Mouse (Mus musculus) stomach, embryonic 15.5 days (tissue): Measurements from ENCODE around the gene Wars. TPM values are rescaled to one million over a fixed set of nuclear protein-coding genes. Genes with fewer than 3 reads are reported as not detected.

Source experiments
- ATAC-seq: fragments of 200-750 bp; cut with Nextera tagmentation; 2 replicates; pipeline ENCODE4 v1.8.0; 2017; ENCODE audit warnings: low read depth, moderate number of reproducible peaks, moderate TSS enrichment; ENCODE audit not compliant: insufficient read depth, low FRiP score
- H3K27ac ChIP-seq: fragments of 300-500 bp; sonication (generic); 2 replicates; pipeline ENCODE4 v1.5.1; 2015; ENCODE audit warnings: mild to moderate bottlenecking, inconsistent platforms
- H3K27me3 ChIP-seq: fragments of 300-500 bp; sonication (generic); replicated peaks from 2 replicates; pipeline ENCODE4 v1.6.1; 2015; ENCODE audit warnings: inconsistent platforms
- H3K36me3 ChIP-seq: fragments of 300-500 bp; sonication (generic); 2 replicates; pipeline ENCODE4 v1.6.1; 2015; ENCODE audit warnings: inconsistent platforms
- H3K4me1 ChIP-seq: fragments of 300-500 bp; sonication (generic); 2 replicates; pipeline ENCODE4 v1.6.1; 2015; ENCODE audit warnings: inconsistent platforms
- H3K4me2 ChIP-seq: fragments of 300-500 bp; sonication (generic); 2 replicates; pipeline ENCODE4 v1.6.1; 2015; ENCODE audit warnings: mild to moderate bottlenecking, inconsistent platforms
- H3K4me3 ChIP-seq: fragments of 300-500 bp; sonication (generic); replicated peaks from 2 replicates; pipeline ENCODE4 v1.5.1; 2015; ENCODE audit warnings: inconsistent platforms
- H3K9ac ChIP-seq: fragments of 300-500 bp; sonication (generic); 2 replicates; pipeline ENCODE4 v1.6.1; 2015; ENCODE audit warnings: inconsistent platforms
- H3K9me3 ChIP-seq: fragments of 300-500 bp; sonication (generic); 2 replicates; pipeline ENCODE4 v1.6.1; 2016; ENCODE audit warnings: inconsistent platforms
- WGBS: fragments of 180-500 bp; shearing (Covaris S2); methylation state at CpG from one replicate; pipeline ENCODE4 v1.1.7; 2015; 5-methylcytosine and 5-hydroxymethylcytosine counted together
- polyA plus RNA-seq: library from polyadenylated mRNA; unstranded; fragments of >200 nt; fragmentation: Nextera tagmentation; extraction: Ambion mirVana; gene quantifications from 2 replicates; pipeline ENCODE4 v1.2.1, GENCODE M21; 2015

Wars gene
- polyA plus RNA-seq, 1 experiment from 2014 or later, result 91.1 TPM

GRCm38 (mm10) chr12:108928249-108928648, 34.3 kb upstream of the Wars start:
- Histone ChIP-seq H3K4me1 (no peaks in the 10 kb centered on the region), H3K9me3 (no peaks in the 10 kb centered on the region), H3K4me3 (no peak overlapping the region), H3K27ac (no peak overlapping the region), H3K9ac (no peak overlapping the region), H3K4me2 (no peak overlapping the region), H3K27me3 (no peaks in the 10 kb centered on the region), H3K36me3 (no peaks in the 10 kb centered on the region)
- 79% methylated on average over 2 of the region's 2 CpGs for WGBS
- no peak for ATAC-seq

GRCm38 (mm10) chr12:108926606-108927111, 32.7 kb upstream of the Wars start:
- Histone ChIP-seq H3K4me2 (no peak overlapping the region), H3K9me3 (no peaks in the 10 kb centered on the region), H3K27me3 (no peaks in the 10 kb centered on the region), H3K36me3 (no peaks in the 10 kb centered on the region), H3K4me3 (no peak overlapping the region), H3K4me1 (no peaks in the 10 kb centered on the region), H3K27ac (no peak overlapping the region), H3K9ac (no peak overlapping the region)
- ATAC-seq, result no peak
- WGBS, result 53% methylated on average over 8 of the region's 11 CpGs

- H3K27ac ChIP-seq, result no peak overlapping the region
- no peak overlapping the region for H3K4me3 ChIP-seq
- no peaks in the 10 kb centered on the region for H3K9me3 ChIP-seq
- no peak overlapping the region for H3K9ac ChIP-seq
- no peaks in the 10 kb centered on the region for H3K27me3 ChIP-seq
- 65% methylated on average over 4 of the region's 4 CpGs for WGBS
- 0 out of 2 replicates have a peak, but pooled peaks cover 11% of the 10 kb centered on the region for H3K4me1 ChIP-seq
- no peak for ATAC-seq
- no peaks in the 10 kb centered on the region for H3K36me3 ChIP-seq
- H3K4me2 ChIP-seq, result no peak overlapping the region
These were observed 24.8 kb upstream of the Wars start for GRCm38 (mm10) chr12:108918753-108919152.

GRCm38 (mm10) chr12:108917509-108917908, 23.5 kb upstream of the Wars start:
- WGBS, result 65% methylated on average over 9 of the region's 9 CpGs
- Histone ChIP-seq H3K9ac (no peak overlapping the region), H3K36me3 (no peaks in the 10 kb centered on the region), H3K9me3 (no peaks in the 10 kb centered on the region), H3K27me3 (no peaks in the 10 kb centered on the region), H3K4me3 (no peak overlapping the region), H3K27ac (no peak overlapping the region), H3K4me1 (0 out of 2 replicates have a peak, but pooled peaks cover 11% of the 10 kb centered on the region), H3K4me2 (no peak overlapping the region)
- no peak for ATAC-seq

- 75% methylated on average over 7 of the region's 7 CpGs for WGBS
- no peak for ATAC-seq
- no peaks in the 10 kb centered on the region for H3K36me3 ChIP-seq
- no peak overlapping the region for H3K4me3 ChIP-seq
- no peak overlapping the region for H3K4me2 ChIP-seq
- no peaks in the 10 kb centered on the region for H3K27me3 ChIP-seq
- H3K9me3 ChIP-seq, result no peaks in the 10 kb centered on the region
- H3K9ac ChIP-seq, result no peak overlapping the region
- H3K27ac ChIP-seq, result no peak overlapping the region
- H3K4me1 ChIP-seq, result 0 out of 2 replicates have a peak, but pooled peaks cover 11% of the 10 kb centered on the region
These were observed 22.6 kb upstream of the Wars start for GRCm38 (mm10) chr12:108916447-108917042.

- ATAC-seq, result peak; percentile 49; the same call in 1 of the 2 replicates
- H3K36me3 ChIP-seq, result no peaks in the 10 kb centered on the region
- 23% methylated on average over 6 of the region's 6 CpGs for WGBS
- H3K9me3 ChIP-seq, result no peaks in the 10 kb centered on the region
- H3K4me1 ChIP-seq, result 0 out of 2 replicates have a peak, but pooled peaks cover 11% of the 10 kb centered on the region
- H3K27me3 ChIP-seq, result no peaks in the 10 kb centered on the region
- no peak overlapping the region for H3K9ac ChIP-seq
- H3K4me3 ChIP-seq, result no peak overlapping the region
- H3K27ac ChIP-seq, result no peak overlapping the region
- H3K4me2 ChIP-seq, result no peak overlapping the region
These were observed 21.9 kb upstream of the Wars start for GRCm38 (mm10) chr12:108915893-108916292.

GRCm38 (mm10) chr12:108914709-108915340, 20.9 kb upstream of the Wars start:
- Histone ChIP-seq H3K27me3 (no peaks in the 10 kb centered on the region), H3K4me2 (no peak overlapping the region), H3K27ac (peak overlapping the region; percentile 22; the same call in 1 of the 2 replicates), H3K9ac (no peak overlapping the region), H3K36me3 (no peaks in the 10 kb centered on the region), H3K4me3 (no peak overlapping the region), H3K9me3 (no peaks in the 10 kb centered on the region), H3K4me1 (peaks cover 15% of the 10 kb centered on the region; the same call in 1 of the 2 replicates)
- ATAC-seq, result no peak
- WGBS, result 48% methylated on average over 12 of the region's 12 CpGs

GRCm38 (mm10) chr12:108914198-108914597, 20.2 kb upstream of the Wars start:
- 66% methylated on average over 3 of the region's 3 CpGs for WGBS
- Histone ChIP-seq H3K9ac (no peak overlapping the region), H3K27ac (peak overlapping the region; percentile 22; the same call in 1 of the 2 replicates), H3K4me3 (no peak overlapping the region), H3K9me3 (no peaks in the 10 kb centered on the region), H3K4me1 (peaks cover 15% of the 10 kb centered on the region; the same call in 1 of the 2 replicates), H3K27me3 (no peaks in the 10 kb centered on the region), H3K36me3 (no peaks in the 10 kb centered on the region), H3K4me2 (no peak overlapping the region)
- ATAC-seq, result no peak

GRCm38 (mm10) chr12:108912442-108912841, 18.5 kb upstream of the Wars start:
- 85% methylated on average over 2 of the region's 2 CpGs for WGBS
- Histone ChIP-seq H3K9me3 (no peaks in the 10 kb centered on the region), H3K4me1 (peaks cover 19% of the 10 kb centered on the region; the same call in 1 of the 2 replicates), H3K27ac (no peak overlapping the region), H3K9ac (no peak overlapping the region), H3K36me3 (no peaks in the 10 kb centered on the region), H3K4me3 (no peak overlapping the region), H3K4me2 (no peak overlapping the region), H3K27me3 (no peaks in the 10 kb centered on the region)
- no peak for ATAC-seq

- H3K27ac ChIP-seq, result peak overlapping the region; percentile 74
- 51% methylated on average over 8 of the region's 8 CpGs for WGBS
These were observed 16.0 kb upstream of the Wars start for GRCm38 (mm10) chr12:108909846-108910433.

GRCm38 (mm10) chr12:108906398-108906797, 12.4 kb upstream of the Wars start:
- ATAC-seq, result no peak
- 71% methylated on average over 12 of the region's 12 CpGs for WGBS
- Histone ChIP-seq H3K9me3 (no peaks in the 10 kb centered on the region), H3K9ac (no peak overlapping the region), H3K4me2 (no peak overlapping the region), H3K4me1 (peaks cover 35% of the 10 kb centered on the region), H3K27me3 (no peaks in the 10 kb centered on the region), H3K36me3 (no peaks in the 10 kb centered on the region), H3K27ac (peak overlapping the region; percentile 79), H3K4me3 (no peak overlapping the region)

More at GRCm38 (mm10) chr12:108909846-108910433, 16.0 kb upstream of the Wars start:
- no peak overlapping the region for H3K4me3 ChIP-seq
- H3K9me3 ChIP-seq, result no peaks in the 10 kb centered on the region
- H3K36me3 ChIP-seq, result no peaks in the 10 kb centered on the region
- no peak overlapping the region for H3K4me2 ChIP-seq
- peaks cover 26% of the 10 kb centered on the region; the same call in 1 of the 2 replicates for H3K4me1 ChIP-seq
- no peak overlapping the region for H3K9ac ChIP-seq
- H3K27me3 ChIP-seq, result no peaks in the 10 kb centered on the region
- no peak for ATAC-seq
